In genomic region chr9:101510807-101511206, GRCm38 (mm10) we compare ENCODE assay signal across 21 mouse cellular contexts.
DNase-seq lines count a peak whose midpoint lies in the region; ATAC-seq lines count a peak whose summit lies in the region.
"Had no signal": no experiment of that assay in that cellular context is flagged by ENCODE, and none has a peak within 500 bp of the region (broad histone marks: within the 10 kb centered on the region; RNA-seq: fewer than 3 reads in every experiment).

No protein-coding gene starts in this region.

- H3K4me3 ChIP-seq in forebrain, embryonic 14.5 days (ENCODE audit: low read depth, low read length) = no peak overlapping the region
- no peak overlapping the region for H3K4me3 ChIP-seq in forebrain, embryonic 15.5 days
- no peak overlapping the region for H3K4me3 ChIP-seq in hindbrain, embryonic 16.5 days (ENCODE audit: low read length)
- no peak overlapping the region for H3K4me3 ChIP-seq in hindbrain, embryonic 12.5 days
- no peak overlapping the region for H3K4me3 ChIP-seq in midbrain, embryonic 15.5 days
- H3K4me3 ChIP-seq: embryonic facial prominence, embryonic 12.5 days; forebrain, embryonic 12.5 days; heart, embryonic 13.5 days; intestine, embryonic 15.5 days had no signal

- no peak overlapping the region for H3K27ac ChIP-seq in forebrain, embryonic 14.5 days (ENCODE audit: low read depth, low read length)
- H3K27ac ChIP-seq in forebrain, embryonic 15.5 days (replicated peaks) = no peak overlapping the region
- no peak overlapping the region for H3K27ac ChIP-seq in hindbrain, embryonic 16.5 days (ENCODE audit: low read depth, low read length)
- no peak overlapping the region for H3K27ac ChIP-seq in hindbrain, embryonic 12.5 days
- H3K27ac ChIP-seq in midbrain, embryonic 15.5 days = 0 out of 2 replicates have a peak overlapping the region, but pooled peaks have one; percentile 34
- H3K27ac ChIP-seq: embryonic facial prominence, embryonic 12.5 days; forebrain, embryonic 12.5 days; heart, embryonic 13.5 days; intestine, embryonic 15.5 days had no signal

- no peaks in the 10 kb centered on the region for H3K27me3 ChIP-seq in forebrain, embryonic 14.5 days (replicated peaks; ENCODE audit: control insufficient read depth, insufficient read depth, low read length)
- no peaks in the 10 kb centered on the region for H3K27me3 ChIP-seq in forebrain, embryonic 15.5 days
- H3K27me3 ChIP-seq in hindbrain, embryonic 16.5 days (replicated peaks; ENCODE audit: control insufficient read depth, insufficient read depth, low read length) = no peaks in the 10 kb centered on the region
- no peaks in the 10 kb centered on the region for H3K27me3 ChIP-seq in hindbrain, embryonic 12.5 days
- H3K27me3 ChIP-seq in midbrain, embryonic 15.5 days (replicated peaks) = no peaks in the 10 kb centered on the region
- H3K27me3 ChIP-seq: embryonic facial prominence, embryonic 12.5 days; forebrain, embryonic 12.5 days; heart, embryonic 13.5 days; intestine, embryonic 15.5 days had no signal

- no peak overlapping the region for H3K9ac ChIP-seq in forebrain, embryonic 14.5 days (ENCODE audit: low read length)
- no peak overlapping the region for H3K9ac ChIP-seq in forebrain, embryonic 15.5 days (replicated peaks)
- no peak overlapping the region for H3K9ac ChIP-seq in hindbrain, embryonic 16.5 days (ENCODE audit: low read depth, low read length)
- H3K9ac ChIP-seq in hindbrain, embryonic 12.5 days = no peak overlapping the region
- H3K9ac ChIP-seq in midbrain, embryonic 15.5 days = no peak overlapping the region
- H3K9ac ChIP-seq: embryonic facial prominence, embryonic 12.5 days; forebrain, embryonic 12.5 days; heart, embryonic 13.5 days; intestine, embryonic 15.5 days had no signal

- peak; percentile 10 for DNase-seq in forebrain, embryonic 14.5 days (ENCODE audit: low spot score)
- DNase-seq in MN1 (ENCODE audit: low spot score) = peak; percentile 36
- DNase-seq in retina, postnatal 1 day = no peak
- DNase-seq in cerebellum, postnatal 25 days = no peak
- DNase-seq: adrenal gland, postnatal 14 days; cerebellum, adult 11 months; cerebellum, adult 8-10 months; cerebellum, postnatal 14 days; gastrocnemius, postnatal 36 days; heart, adult 11 months; heart, postnatal 36 days had no signal

- no peaks in the 10 kb centered on the region for H3K9me3 ChIP-seq in forebrain, embryonic 14.5 days (replicated peaks; ENCODE audit: control insufficient read depth, low read length)
- no peaks in the 10 kb centered on the region for H3K9me3 ChIP-seq in forebrain, embryonic 15.5 days
- H3K9me3 ChIP-seq in hindbrain, embryonic 16.5 days (ENCODE audit: control insufficient read depth, low read length) = no peaks in the 10 kb centered on the region
- no peaks in the 10 kb centered on the region for H3K9me3 ChIP-seq in hindbrain, embryonic 12.5 days (replicated peaks)
- H3K9me3 ChIP-seq in midbrain, embryonic 15.5 days = no peaks in the 10 kb centered on the region
- H3K9me3 ChIP-seq: embryonic facial prominence, embryonic 12.5 days; forebrain, embryonic 12.5 days; heart, embryonic 13.5 days; intestine, embryonic 15.5 days had no signal

- ATAC-seq in forebrain, embryonic 14.5 days = no peak
- ATAC-seq in forebrain, embryonic 15.5 days (replicated peaks) = no peak
- peak; percentile 70 for ATAC-seq in hindbrain, embryonic 16.5 days
- no peak for ATAC-seq in hindbrain, embryonic 12.5 days (ENCODE audit: low FRiP score)
- peak; percentile 72 for ATAC-seq in midbrain, embryonic 15.5 days (replicated peaks)
- ATAC-seq: activated CD4-positive, CD25-positive, alpha-beta regulatory T cell, adult 4 months; intestine, embryonic 15.5 days; Patski had no signal

- H3K36me3 ChIP-seq in forebrain, embryonic 14.5 days (ENCODE audit: control insufficient read depth, insufficient read depth, low read length) = no peaks in the 10 kb centered on the region
- no peaks in the 10 kb centered on the region for H3K36me3 ChIP-seq in forebrain, embryonic 15.5 days
- H3K36me3 ChIP-seq in hindbrain, embryonic 16.5 days (ENCODE audit: control insufficient read depth, insufficient read depth, low read length) = no peaks in the 10 kb centered on the region
- H3K36me3 ChIP-seq in hindbrain, embryonic 12.5 days = no peaks in the 10 kb centered on the region
- H3K36me3 ChIP-seq in midbrain, embryonic 15.5 days (replicated peaks) = no peaks in the 10 kb centered on the region
- H3K36me3 ChIP-seq: embryonic facial prominence, embryonic 12.5 days; forebrain, embryonic 12.5 days; heart, embryonic 13.5 days; intestine, embryonic 15.5 days had no signal

- no peak overlapping the region for H3K4me2 ChIP-seq in forebrain, embryonic 14.5 days (ENCODE audit: low read length)
- no peak overlapping the region for H3K4me2 ChIP-seq in forebrain, embryonic 15.5 days (replicated peaks)
- H3K4me2 ChIP-seq in hindbrain, embryonic 16.5 days (ENCODE audit: low read length) = no peak overlapping the region
- no peak overlapping the region for H3K4me2 ChIP-seq in hindbrain, embryonic 12.5 days (replicated peaks)
- no peak overlapping the region for H3K4me2 ChIP-seq in midbrain, embryonic 15.5 days
- H3K4me2 ChIP-seq: embryonic facial prominence, embryonic 12.5 days; forebrain, embryonic 12.5 days; heart, embryonic 13.5 days; intestine, embryonic 15.5 days had no signal

- no peaks in the 10 kb centered on the region for H3K4me1 ChIP-seq in forebrain, embryonic 14.5 days (ENCODE audit: control insufficient read depth, insufficient read depth, low read length)
- no peaks in the 10 kb centered on the region for H3K4me1 ChIP-seq in forebrain, embryonic 15.5 days
- no peaks in the 10 kb centered on the region for H3K4me1 ChIP-seq in hindbrain, embryonic 16.5 days (ENCODE audit: control insufficient read depth, insufficient read depth, low read depth, low read length)
- H3K4me1 ChIP-seq in hindbrain, embryonic 12.5 days = no peaks in the 10 kb centered on the region
- H3K4me1 ChIP-seq in midbrain, embryonic 15.5 days = 0 out of 2 replicates have a peak, but pooled peaks cover 4% of the 10 kb centered on the region
- H3K4me1 ChIP-seq: embryonic facial prominence, embryonic 12.5 days; forebrain, embryonic 12.5 days; heart, embryonic 13.5 days; intestine, embryonic 15.5 days had no signal

- WGBS in forebrain, embryonic 14.5 days = 67% methylated on average over 3 of the region's 3 CpGs
- WGBS in forebrain, embryonic 15.5 days = 83% methylated on average over 3 of the region's 3 CpGs
- WGBS in hindbrain, embryonic 16.5 days = 57% methylated on average over 3 of the region's 3 CpGs
- 75% methylated on average over 3 of the region's 3 CpGs for WGBS in hindbrain, embryonic 12.5 days
- WGBS in midbrain, embryonic 15.5 days = 52% methylated on average over 3 of the region's 3 CpGs

Comparison
In these comparisons a context has a peak if more than half of its experiments do, and no peak if none do; other contexts are left out.
1. ATAC-seq: peak in hindbrain, embryonic 16.5 days (single experiment) and midbrain, embryonic 15.5 days (single experiment); none in forebrain, embryonic 14.5 days (single experiment), forebrain, embryonic 15.5 days (single experiment) and hindbrain, embryonic 12.5 days (single experiment).
2. DNase-seq: peak in forebrain, embryonic 14.5 days (single experiment) and MN1 (single experiment); none in retina, postnatal 1 day (single experiment) and cerebellum, postnatal 25 days (0 of 2).